Mouse (Mus musculus): Measurements from ENCODE around the gene Clic4. TPM values are rescaled to one million over a fixed set of nuclear protein-coding genes. Genes with fewer than 3 reads are reported as not detected.
"Not testable (repeated sequence)": the region's sequence is repeated elsewhere in the genome, so short reads cannot be mapped to it uniquely, and the experiment has no call there.

Gene Clic4
- polyA plus RNA-seq, 1 experiment from 2014 or later: 210 TPM

GRCm38 (mm10) chr4:135184277-135184676 lies 88.3 kb downstream of the Clic4 start:
- H3K27ac ChIP-seq; H3K9me3 ChIP-seq; DNase-seq (ENCODE audit: extremely low spot score, low spot score); H3K36me3 ChIP-seq (replicated peaks); H3K27me3 ChIP-seq (ENCODE audit: poor library complexity, severe bottlenecking); H3K4me3 ChIP-seq; H3K4me1 ChIP-seq: not testable (repeated sequence)
- 96% methylated on average over 7 of the region's 13 CpGs for WGBS

GRCm38 (mm10) chr4:135181819-135182218 lies 90.8 kb downstream of the Clic4 start:
- no peak for DNase-seq (ENCODE audit: extremely low spot score, low spot score)
- H3K36me3 ChIP-seq (replicated peaks): no peaks in the 10 kb centered on the region
- H3K27me3 ChIP-seq (ENCODE audit: poor library complexity, severe bottlenecking): peaks cover 21% of the 10 kb centered on the region
- H3K27ac ChIP-seq: no peak overlapping the region
- 86% methylated on average over 4 of the region's 4 CpGs for WGBS
- H3K9me3 ChIP-seq: no peaks in the 10 kb centered on the region
- no peak overlapping the region for H3K4me3 ChIP-seq
- H3K4me1 ChIP-seq: no peaks in the 10 kb centered on the region

GRCm38 (mm10) chr4:135179077-135179481 lies 93.5 kb downstream of the Clic4 start:
- Histone ChIP-seq H3K36me3 (replicated peaks) (no peaks in the 10 kb centered on the region), H3K27me3 (ENCODE audit: poor library complexity, severe bottlenecking) (peaks cover 48% of the 10 kb centered on the region), H3K4me1 (peaks cover 14% of the 10 kb centered on the region), H3K27ac (no peak overlapping the region), H3K9me3 (no peaks in the 10 kb centered on the region), H3K4me3 (no peak overlapping the region)
- 20% methylated on average over 5 of the region's 5 CpGs for WGBS
- DNase-seq (ENCODE audit: extremely low spot score, low spot score): no peak

DNA sequence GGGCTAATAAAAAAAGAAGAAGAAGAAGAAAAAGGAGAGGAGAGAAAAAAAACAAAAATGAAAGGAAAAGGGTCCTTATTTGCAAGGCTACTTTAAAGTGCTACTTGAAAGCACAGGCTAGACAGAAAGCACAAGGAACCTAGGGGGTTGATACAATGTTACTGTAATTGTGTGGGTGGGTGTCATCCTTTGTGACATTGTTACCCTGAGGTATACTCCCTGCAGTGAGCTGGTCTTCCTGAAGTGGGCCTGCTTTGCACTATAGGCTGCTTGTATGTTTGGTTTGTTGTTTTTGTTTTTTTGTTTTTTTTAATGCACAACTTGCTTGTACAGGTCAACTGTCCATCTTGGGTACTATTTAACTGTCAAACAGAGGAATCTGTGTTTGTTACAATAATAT lies 95.0 kb downstream of the Clic4 start:
- DNase-seq (ENCODE audit: extremely low spot score, low spot score): no peak
- Histone ChIP-seq H3K36me3 (replicated peaks) (no peaks in the 10 kb centered on the region), H3K27ac (no peak overlapping the region), H3K4me3 (no peak overlapping the region), H3K27me3 (ENCODE audit: poor library complexity, severe bottlenecking) (peaks cover 63% of the 10 kb centered on the region), H3K4me1 (peaks cover 23% of the 10 kb centered on the region), H3K9me3 (no peaks in the 10 kb centered on the region)

DNA sequence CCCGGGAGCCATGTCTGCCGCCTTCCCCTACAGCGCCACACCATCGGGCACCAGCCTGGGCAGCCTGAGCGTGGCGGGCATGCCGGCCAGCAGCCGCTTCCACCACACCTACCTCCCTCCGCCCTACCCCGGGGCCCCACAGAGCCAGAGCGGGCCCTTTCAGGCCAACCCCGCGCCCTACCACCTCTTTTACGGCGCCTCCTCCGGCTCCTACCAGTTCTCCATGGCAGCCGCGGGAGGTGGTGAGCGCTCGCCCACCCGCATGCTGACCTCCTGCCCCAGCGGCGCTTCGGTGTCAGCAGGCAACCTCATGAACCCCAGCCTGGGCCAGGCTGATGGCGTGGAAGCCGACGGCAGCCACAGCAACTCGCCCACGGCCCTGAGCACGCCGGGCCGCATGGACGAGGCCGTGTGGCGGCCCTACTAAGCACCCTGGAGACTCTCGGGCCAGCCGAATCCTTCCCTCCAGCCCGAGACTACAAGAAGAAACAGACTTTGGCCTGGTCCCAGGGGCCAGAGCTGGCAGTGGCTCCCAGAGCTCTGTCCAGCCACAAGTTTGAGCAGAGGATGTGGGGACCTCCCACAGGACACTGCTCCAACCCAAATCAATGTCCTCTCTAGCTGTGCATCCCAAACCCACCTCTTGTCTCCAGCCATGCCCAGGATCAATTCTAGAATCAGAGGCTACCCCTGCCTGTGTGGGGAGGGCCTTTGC lies 97.1 kb downstream of the Clic4 start:
- H3K27me3 ChIP-seq (ENCODE audit: poor library complexity, severe bottlenecking): peaks cover 83% of the 10 kb centered on the region
- peak overlapping the region; percentile 80 for H3K27ac ChIP-seq
- DNase-seq (ENCODE audit: extremely low spot score, low spot score): peak; percentile 40
- no peaks in the 10 kb centered on the region for H3K9me3 ChIP-seq
- WGBS: 5% methylated on average over 38 of the region's 38 CpGs
- peak overlapping the region; percentile 54 for H3K4me3 ChIP-seq
- H3K4me1 ChIP-seq: peaks cover 32% of the 10 kb centered on the region
- no peaks in the 10 kb centered on the region for H3K36me3 ChIP-seq (replicated peaks)

- WGBS: 65% methylated on average over 12 of the region's 12 CpGs
- no peaks in the 10 kb centered on the region for H3K36me3 ChIP-seq (replicated peaks)
- H3K4me3 ChIP-seq: no peak overlapping the region
- peak overlapping the region; percentile 12; the same call in 1 of the 2 replicates for H3K27ac ChIP-seq
- H3K9me3 ChIP-seq: no peaks in the 10 kb centered on the region
- H3K4me1 ChIP-seq: peaks cover 58% of the 10 kb centered on the region
- peaks cover 100% of the 10 kb centered on the region for H3K27me3 ChIP-seq (ENCODE audit: poor library complexity, severe bottlenecking)
- DNase-seq (ENCODE audit: extremely low spot score, low spot score): no peak
Observed at GRCm38 (mm10) chr4:135171304-135171875, 101.2 kb downstream of the Clic4 start.

DNA sequence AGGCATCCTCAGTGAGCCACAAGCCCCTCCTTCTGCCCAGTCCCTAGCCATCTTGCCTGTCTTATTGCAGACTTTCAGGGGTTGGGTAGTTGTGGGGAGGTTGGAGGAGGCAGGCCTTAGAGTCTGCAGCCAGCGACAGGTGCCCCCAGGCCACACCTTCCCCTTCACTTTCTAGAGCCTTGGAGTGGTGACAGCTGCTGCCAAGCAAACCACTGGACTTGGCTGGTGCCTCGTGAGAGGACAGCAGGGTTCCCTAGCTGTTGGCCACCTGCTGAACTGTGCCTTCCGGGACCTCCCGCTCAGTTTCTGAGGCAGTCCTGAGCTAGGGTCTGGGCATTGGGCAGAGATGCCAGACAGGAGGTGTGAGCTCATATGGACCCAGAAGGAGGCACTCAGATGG lies 103.1 kb downstream of the Clic4 start:
- no peaks in the 10 kb centered on the region for H3K9me3 ChIP-seq
- peaks cover 59% of the 10 kb centered on the region for H3K4me1 ChIP-seq
- DNase-seq (ENCODE audit: extremely low spot score, low spot score): no peak
- H3K36me3 ChIP-seq (replicated peaks): no peaks in the 10 kb centered on the region
- no peak overlapping the region for H3K27ac ChIP-seq
- H3K4me3 ChIP-seq: no peak overlapping the region
- 60% methylated on average over 4 of the region's 4 CpGs for WGBS
- H3K27me3 ChIP-seq (ENCODE audit: poor library complexity, severe bottlenecking): peaks cover 100% of the 10 kb centered on the region

DNA sequence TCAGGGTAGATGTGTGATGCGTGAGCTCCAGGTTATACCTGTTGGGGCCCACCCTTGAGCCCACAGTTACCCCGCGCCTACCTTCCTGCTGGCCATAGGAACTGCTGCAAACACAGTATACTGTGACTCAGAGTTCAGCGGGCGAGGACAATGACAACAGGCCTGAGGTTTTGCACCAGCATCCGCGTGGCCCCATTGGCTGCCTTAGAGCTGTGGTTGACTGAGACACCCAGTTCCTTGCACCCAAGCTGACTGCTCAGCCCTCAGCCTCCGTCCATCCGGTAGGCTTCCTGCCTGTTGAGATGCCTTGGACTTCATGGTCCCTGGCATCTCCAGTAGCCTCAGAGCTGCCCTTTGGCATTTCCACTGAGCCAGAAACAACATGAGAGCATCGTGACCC lies 103.5 kb downstream of the Clic4 start:
- WGBS: 63% methylated on average over 10 of the region's 10 CpGs
- no peak for DNase-seq (ENCODE audit: extremely low spot score, low spot score)
- peaks cover 100% of the 10 kb centered on the region for H3K27me3 ChIP-seq (ENCODE audit: poor library complexity, severe bottlenecking)
- no peaks in the 10 kb centered on the region for H3K36me3 ChIP-seq (replicated peaks)
- H3K9me3 ChIP-seq: no peaks in the 10 kb centered on the region
- no peak overlapping the region for H3K27ac ChIP-seq
- peaks cover 59% of the 10 kb centered on the region for H3K4me1 ChIP-seq
- no peak overlapping the region for H3K4me3 ChIP-seq

DNA sequence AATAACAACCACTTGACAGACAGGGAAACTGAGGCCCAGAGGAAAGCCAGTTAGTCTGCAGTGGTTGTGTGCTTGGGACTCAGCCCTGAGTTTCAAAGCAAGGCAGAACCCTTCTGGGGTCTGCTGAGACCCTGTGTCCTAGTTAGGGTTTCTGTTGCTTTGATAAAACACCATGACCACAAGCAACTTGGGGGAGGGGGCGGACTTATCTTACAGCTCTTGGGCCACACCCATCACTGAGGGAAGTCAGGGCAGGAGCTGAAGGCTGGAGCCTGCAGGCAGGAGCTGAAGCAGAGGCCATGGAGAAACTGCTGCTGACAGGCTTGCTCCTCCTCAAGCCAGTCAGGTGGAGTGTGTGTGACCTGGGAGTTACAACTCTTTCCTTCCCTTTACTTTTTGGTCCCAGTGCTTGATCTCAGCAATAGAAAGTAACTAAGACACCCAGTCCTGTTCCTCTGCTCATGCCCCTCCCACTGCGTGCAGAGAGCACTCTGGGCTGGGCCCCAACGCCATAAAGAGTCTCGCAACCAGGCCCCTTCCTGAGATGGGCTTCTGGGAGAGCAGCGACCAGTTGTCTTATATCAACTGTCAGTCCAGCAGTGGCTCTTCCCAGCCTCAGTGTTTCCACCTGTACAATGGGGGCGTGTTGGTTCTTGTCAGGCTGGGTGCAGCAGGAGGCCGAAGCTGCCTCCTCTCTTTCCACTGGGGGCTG lies 104.6 kb downstream of the Clic4 start:
- Histone ChIP-seq H3K27ac (0 out of 2 replicates have a peak overlapping the region, but pooled peaks have one; percentile 11), H3K4me3 (no peak overlapping the region), H3K36me3 (replicated peaks) (no peaks in the 10 kb centered on the region), H3K27me3 (ENCODE audit: poor library complexity, severe bottlenecking) (peaks cover 100% of the 10 kb centered on the region), H3K4me1 (peaks cover 52% of the 10 kb centered on the region), H3K9me3 (no peaks in the 10 kb centered on the region)
- DNase-seq (ENCODE audit: extremely low spot score, low spot score): no peak
- WGBS: 47% methylated on average over 7 of the region's 7 CpGs

GRCm38 (mm10) chr4:135166413-135167225 lies 106.0 kb downstream of the Clic4 start:
- no peak for DNase-seq (ENCODE audit: extremely low spot score, low spot score)
- Histone ChIP-seq H3K4me3 (peak overlapping the region; percentile 43), H3K27me3 (ENCODE audit: poor library complexity, severe bottlenecking) (peaks cover 89% of the 10 kb centered on the region), H3K36me3 (replicated peaks) (no peaks in the 10 kb centered on the region), H3K27ac (peak overlapping the region; percentile 77), H3K9me3 (no peaks in the 10 kb centered on the region), H3K4me1 (peaks cover 48% of the 10 kb centered on the region)
- WGBS: 3% methylated on average over 23 of the region's 23 CpGs

DNA sequence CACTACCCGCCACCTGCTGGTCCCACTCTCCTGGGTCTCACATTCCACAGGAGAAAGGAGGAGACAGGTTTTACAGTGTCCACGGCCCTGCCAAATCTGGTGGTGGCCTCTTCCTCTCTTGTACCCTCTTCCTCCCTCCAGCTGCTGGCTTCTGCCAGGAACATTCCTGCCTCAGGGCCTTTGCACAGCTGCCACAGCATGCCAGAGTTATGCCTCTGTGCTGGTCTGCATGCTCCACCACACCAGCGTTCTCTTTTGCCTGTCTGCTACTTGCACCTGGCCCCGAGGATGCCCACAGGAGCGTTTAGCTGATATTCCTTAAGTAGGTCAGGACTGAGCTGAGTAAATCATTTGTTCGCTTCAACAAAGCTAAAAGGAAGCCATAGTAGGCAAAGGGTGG lies 106.9 kb downstream of the Clic4 start:
- Histone ChIP-seq H3K9me3 (no peaks in the 10 kb centered on the region), H3K27me3 (ENCODE audit: poor library complexity, severe bottlenecking) (peaks cover 89% of the 10 kb centered on the region), H3K4me1 (peaks cover 41% of the 10 kb centered on the region), H3K27ac (no peak overlapping the region; the same call in 1 of the 2 replicates), H3K36me3 (replicated peaks) (no peaks in the 10 kb centered on the region), H3K4me3 (no peak overlapping the region)
- no peak for DNase-seq (ENCODE audit: extremely low spot score, low spot score)
- 47% methylated on average over 6 of the region's 6 CpGs for WGBS

All from forebrain, embryonic 10.5 days (tissue).